Mouse (Mus musculus) cerebellum, adult 2 months (tissue): ENCODE results near the gene Map1b.

Experiments used
- CTCF ChIP-seq: fragments of 200-500 bp; IDR thresholded peaks from 2 replicates; pipeline ENCODE4 v1.5.1; 2011; ENCODE audit warnings: low read depth, mild to moderate bottlenecking, control low read depth, low read length, moderate library complexity, borderline replicate concordance; ENCODE audit not compliant: insufficient read depth
- POLR2A ChIP-seq: fragments of 200-500 bp; IDR thresholded peaks from 2 replicates; pipeline ENCODE4 v1.6.1; 2011; ENCODE audit warnings: low read length, control low read depth, borderline replicate concordance; ENCODE audit not compliant: insufficient read depth

DNA sequence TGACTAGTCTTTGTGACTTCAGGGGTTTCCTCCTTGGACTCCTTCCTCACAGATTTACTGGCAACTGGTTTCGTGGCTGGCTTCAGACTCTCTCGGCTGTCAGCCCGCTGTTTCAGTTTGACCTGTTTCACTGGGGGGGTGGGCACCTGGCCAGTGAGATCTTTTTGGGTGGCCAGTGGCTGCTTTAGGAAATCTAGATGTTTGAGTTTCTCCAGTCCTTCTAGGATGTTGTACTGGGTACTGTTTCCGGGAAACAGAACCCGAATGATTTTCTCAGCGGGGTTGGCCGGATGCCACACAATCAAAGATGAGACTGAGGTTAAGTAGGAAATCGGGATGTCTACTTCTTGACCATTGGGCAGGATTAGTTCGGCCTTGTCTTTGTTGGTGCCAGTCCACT is 81.8 kb downstream of the Map1b start:
- no peak for TF ChIP-seq POLR2A
- TF ChIP-seq CTCF = no peak
